In the genomic region with DNA sequence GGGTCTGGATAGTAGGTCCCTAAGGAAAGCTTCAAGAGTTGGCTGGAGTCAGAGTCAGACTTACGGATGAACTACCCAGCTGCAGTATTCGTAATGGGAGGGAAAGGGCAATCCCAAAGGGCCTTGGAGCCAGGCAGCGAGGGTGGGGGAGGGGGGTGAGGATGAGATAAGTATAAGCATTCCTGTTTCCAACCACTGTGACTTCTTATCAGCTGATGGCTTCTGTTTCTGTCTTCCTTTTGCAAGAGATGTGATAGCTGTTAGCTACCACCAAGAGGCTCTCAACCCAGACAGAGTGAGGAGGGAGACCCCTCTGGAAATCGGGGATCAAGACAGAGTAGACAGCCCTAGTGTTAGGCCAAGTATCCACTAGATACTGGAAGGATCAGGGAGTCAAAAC, we compare ENCODE assay signal across 1 mouse cellular context.
A peak's percentile ranks its signal among the peaks of the same experiment; 100 is the strongest.
TF ChIP-seq lines count a peak whose summit lies in the region.

No protein-coding gene starts in this region.

TF ChIP-seq in MEL, 35 proteins besides CTCF, POLR2A, EP300 and RAD21 (continued from another document):
- TF ChIP-seq MEF2A (IDR thresholded peaks at IDR 0.05; ENCODE audit: extremely low read depth, insufficient replicate concordance, low read depth, low read length, poor library complexity, severe bottlenecking): peak; percentile 55; the same call in 1 of the 2 replicates
- peak; percentile 72 for TF ChIP-seq SIN3A (IDR thresholded peaks at IDR 0.05; ENCODE audit: low read length)
- TF ChIP-seq MAZ (IDR thresholded peaks at IDR 0.05; ENCODE audit: low read depth, low read length): peak; percentile 61; the same call in 1 of the 2 replicates
- TF ChIP-seq MXI1 (IDR thresholded peaks at IDR 0.05; ENCODE audit: low read depth, low read length): 0 out of 2 replicates have a peak, but pooled peaks have one; percentile 31
- TF ChIP-seq TBP (IDR thresholded peaks at IDR 0.05; ENCODE audit: low read depth, low read length): no peak
- TF ChIP-seq USF2 (IDR thresholded peaks at IDR 0.05; ENCODE audit: borderline replicate concordance in 1 of 2, insufficient read depth in 1 of 2, low read depth in 1 of 2, low read length in 2 of 2): no peak
- TF ChIP-seq ZC3H11A (IDR thresholded peaks at IDR 0.05; ENCODE audit: low read depth, low read length): peak; percentile 27; the same call in 1 of the 2 replicates
- peak; percentile 93 for TF ChIP-seq RCOR1 (IDR thresholded peaks at IDR 0.05; ENCODE audit: low read depth, low read length)
- TF ChIP-seq ETS1 (IDR thresholded peaks at IDR 0.05; ENCODE audit: low read depth, low read length): peak; percentile 89
- TF ChIP-seq POLR2AphosphoS2 (IDR thresholded peaks at IDR 0.05; ENCODE audit: low read length): no peak
